Mouse (Mus musculus): ENCODE data around the gene Surf6.

GRCm38 (mm10) chr2:26907109-26907508, 4.4 kb upstream of the Surf6 start:
- TF ChIP-seq CTCF (IDR thresholded peaks at IDR 0.05; ENCODE audit: low read depth, low read length) (peak; percentile 94), POLR2A (IDR thresholded peaks at IDR 0.05; ENCODE audit: extremely low read depth, insufficient read depth, low read length) (no peak)

Measured in liver, adult 2 months (tissue).